Mouse (Mus musculus): ENCODE results near the gene Pheta1. TPM values are rescaled to one million over a fixed set of nuclear protein-coding genes. Genes with fewer than 3 reads are reported as not detected.

The Pheta1 gene
- polyA plus RNA-seq, 1 experiment, result 13.0 TPM

GRCm38 (mm10) chr5:121833572-121834240 lies 15.1 kb upstream of the Pheta1 start:
- Histone ChIP-seq H3K9me3 (no peaks in the 10 kb centered on the region), H3K27me3 (replicated peaks) (peaks cover 13% of the 10 kb centered on the region), H3K4me1 (peaks cover 85% of the 10 kb centered on the region), H3K4me3 (replicated peaks) (peak overlapping the region; percentile 95), H3K36me3 (replicated peaks; ENCODE audit: low read length) (peaks cover 59% of the 10 kb centered on the region)
- no peak for TF ChIP-seq GATA1 (IDR thresholded peaks at IDR 0.05; ENCODE audit: borderline replicate concordance, low read length)
- no peak for TF ChIP-seq FLI1 (IDR thresholded peaks at IDR 0.05; ENCODE audit: low read length)

GRCm38 (mm10) chr5:121834241-121834606 lies 14.6 kb upstream of the Pheta1 start:
- Histone ChIP-seq H3K4me3 (replicated peaks) (peak overlapping the region; percentile 95), H3K36me3 (replicated peaks; ENCODE audit: low read length) (peaks cover 54% of the 10 kb centered on the region)
- TF ChIP-seq FLI1 (IDR thresholded peaks at IDR 0.05; ENCODE audit: low read length) (no peak), GATA1 (IDR thresholded peaks at IDR 0.05; ENCODE audit: borderline replicate concordance, low read length) (no peak)

GRCm38 (mm10) chr5:121834991-121835747 lies 13.6 kb upstream of the Pheta1 start:
- Histone ChIP-seq H3K4me3 (replicated peaks) (peak overlapping the region; percentile 95), H3K9me3 (0 out of 2 replicates have a peak, but pooled peaks cover under 1% of the 10 kb centered on the region), H3K4me1 (peaks cover 80% of the 10 kb centered on the region), H3K27me3 (replicated peaks) (peaks cover 22% of the 10 kb centered on the region), H3K36me3 (replicated peaks; ENCODE audit: low read length) (peaks cover 45% of the 10 kb centered on the region)
- TF ChIP-seq GATA1 (IDR thresholded peaks at IDR 0.05; ENCODE audit: borderline replicate concordance, low read length), result peak; percentile 54; the same call in 1 of the 3 replicates
- no peak for TF ChIP-seq FLI1 (IDR thresholded peaks at IDR 0.05; ENCODE audit: low read length)

More at GRCm38 (mm10) chr5:121834241-121834606, 14.6 kb upstream of the Pheta1 start:
- Histone ChIP-seq H3K27me3 (replicated peaks) (peaks cover 18% of the 10 kb centered on the region), H3K9me3 (no peaks in the 10 kb centered on the region), H3K4me1 (peaks cover 86% of the 10 kb centered on the region)

GRCm38 (mm10) chr5:121835949-121836691 lies 12.7 kb upstream of the Pheta1 start:
- Histone ChIP-seq H3K9me3 (peaks cover 8% of the 10 kb centered on the region; the same call in 1 of the 2 replicates), H3K4me1 (peaks cover 71% of the 10 kb centered on the region), H3K27me3 (replicated peaks) (peaks cover 26% of the 10 kb centered on the region), H3K4me3 (replicated peaks) (peak overlapping the region; percentile 95), H3K36me3 (replicated peaks; ENCODE audit: low read length) (peaks cover 36% of the 10 kb centered on the region)
- TF ChIP-seq GATA1 (IDR thresholded peaks at IDR 0.05; ENCODE audit: borderline replicate concordance, low read length), result no peak
- TF ChIP-seq FLI1 (IDR thresholded peaks at IDR 0.05; ENCODE audit: low read length), result no peak

- peaks cover 28% of the 10 kb centered on the region for H3K36me3 ChIP-seq (replicated peaks; ENCODE audit: low read length)
- peak overlapping the region; percentile 95 for H3K4me3 ChIP-seq (replicated peaks)
- peaks cover 69% of the 10 kb centered on the region for H3K4me1 ChIP-seq
- TF ChIP-seq FLI1 (IDR thresholded peaks at IDR 0.05; ENCODE audit: low read length) (no peak), GATA1 (IDR thresholded peaks at IDR 0.05; ENCODE audit: borderline replicate concordance, low read length) (no peak)
- H3K27me3 ChIP-seq (replicated peaks), result peaks cover 30% of the 10 kb centered on the region
- H3K9me3 ChIP-seq, result peaks cover 13% of the 10 kb centered on the region; the same call in 1 of the 2 replicates
These were observed 11.9 kb upstream of the Pheta1 start for GRCm38 (mm10) chr5:121836692-121837415.

- H3K4me1 ChIP-seq, result peaks cover 69% of the 10 kb centered on the region
- H3K36me3 ChIP-seq (replicated peaks; ENCODE audit: low read length), result peaks cover 20% of the 10 kb centered on the region
- peak within 1 kb of the TSS; percentile 95 for H3K4me3 ChIP-seq (replicated peaks)
- H3K9me3 ChIP-seq, result peaks cover 13% of the 10 kb centered on the region; the same call in 1 of the 2 replicates
- TF ChIP-seq GATA1 (IDR thresholded peaks at IDR 0.05; ENCODE audit: borderline replicate concordance, low read length), result no peak
- H3K27me3 ChIP-seq (replicated peaks), result peaks cover 36% of the 10 kb centered on the region
These were observed 11.1 kb upstream of the Pheta1 start, which contains the start of gene Sh2b3 for GRCm38 (mm10) chr5:121837441-121838340. Gene Sh2b3 (minus strand): TSS chr5:121837646.

GRCm38 (mm10) chr5:121838341-121839127 lies 10.2 kb upstream of the Pheta1 start:
- peaks cover 69% of the 10 kb centered on the region for H3K4me1 ChIP-seq
- no peak for TF ChIP-seq GATA1 (IDR thresholded peaks at IDR 0.05; ENCODE audit: borderline replicate concordance, low read length)
- no peak for TF ChIP-seq FLI1 (IDR thresholded peaks at IDR 0.05; ENCODE audit: low read length)
- peaks cover 41% of the 10 kb centered on the region for H3K27me3 ChIP-seq (replicated peaks)
- peaks cover 16% of the 10 kb centered on the region for H3K36me3 ChIP-seq (replicated peaks; ENCODE audit: low read length)
- peaks cover 13% of the 10 kb centered on the region; the same call in 1 of the 2 replicates for H3K9me3 ChIP-seq
- H3K4me3 ChIP-seq (replicated peaks), result peak overlapping the region; percentile 95

GRCm38 (mm10) chr5:121839128-121839473 lies 9.7 kb upstream of the Pheta1 start:
- H3K4me3 ChIP-seq (replicated peaks), result peak overlapping the region; percentile 95
- H3K9me3 ChIP-seq, result peaks cover 13% of the 10 kb centered on the region; the same call in 1 of the 2 replicates
- TF ChIP-seq FLI1 (IDR thresholded peaks at IDR 0.05; ENCODE audit: low read length) (no peak), GATA1 (IDR thresholded peaks at IDR 0.05; ENCODE audit: borderline replicate concordance, low read length) (no peak)
- peaks cover 15% of the 10 kb centered on the region for H3K36me3 ChIP-seq (replicated peaks; ENCODE audit: low read length)
- peaks cover 69% of the 10 kb centered on the region for H3K4me1 ChIP-seq
- peaks cover 47% of the 10 kb centered on the region for H3K27me3 ChIP-seq (replicated peaks)
